Mouse (Mus musculus): Measurements from ENCODE around the gene Ccdc146. TPM values are rescaled to one million over a fixed set of nuclear protein-coding genes. Genes with fewer than 3 reads are reported as not detected.

The Ccdc146 gene
- polyA plus RNA-seq, 1 experiment from 2014 or later: 0.45 TPM

- 66% methylated on average over 11 of the region's 11 CpGs for WGBS
- Histone ChIP-seq H3K4me3 (ENCODE audit: low read depth, low read length) (no peak overlapping the region), H3K27ac (replicated peaks; ENCODE audit: low read depth, low read length) (no peak overlapping the region), H3K9ac (replicated peaks; ENCODE audit: low read length) (no peak overlapping the region), H3K27me3 (ENCODE audit: control insufficient read depth, insufficient read depth, low read length) (no peaks in the 10 kb centered on the region), H3K9me3 (replicated peaks; ENCODE audit: control insufficient read depth, low read length) (no peaks in the 10 kb centered on the region), H3K4me2 (ENCODE audit: low read depth, low read length) (no peak overlapping the region), H3K4me1 (ENCODE audit: control insufficient read depth, insufficient read depth, low read length) (no peaks in the 10 kb centered on the region), H3K36me3 (replicated peaks; ENCODE audit: control insufficient read depth, insufficient read depth, low read depth, low read length) (no peaks in the 10 kb centered on the region)
- ATAC-seq (replicated peaks; ENCODE audit: insufficient number of reproducible peaks, low FRiP score, low TSS enrichment, low read depth) (0 out of 2 replicates have a peak, but pooled peaks have one; percentile 70), DNase-seq (ENCODE audit: low spot score) (peak; percentile 75)
These were observed 9.9 kb upstream of the Ccdc146 start for GRCm38 (mm10) chr5:21434148-21434929.

GRCm38 (mm10) chr5:21426666-21427065, 2.2 kb upstream of the Ccdc146 start:
- no peaks in the 10 kb centered on the region for H3K27me3 ChIP-seq (ENCODE audit: control insufficient read depth, insufficient read depth, low read length)
- H3K4me1 ChIP-seq (ENCODE audit: control insufficient read depth, insufficient read depth, low read length): no peaks in the 10 kb centered on the region
- H3K9ac ChIP-seq (replicated peaks; ENCODE audit: low read length): no peak overlapping the region
- H3K4me2 ChIP-seq (ENCODE audit: low read depth, low read length): no peak overlapping the region
- ATAC-seq (replicated peaks; ENCODE audit: insufficient number of reproducible peaks, low FRiP score, low TSS enrichment, low read depth) (no peak), DNase-seq (ENCODE audit: low spot score) (no peak)
- H3K4me3 ChIP-seq (ENCODE audit: low read depth, low read length): no peak overlapping the region
- H3K36me3 ChIP-seq (replicated peaks; ENCODE audit: control insufficient read depth, insufficient read depth, low read depth, low read length): no peaks in the 10 kb centered on the region
- 95% methylated on average over 6 of the region's 6 CpGs for WGBS
- no peaks in the 10 kb centered on the region for H3K9me3 ChIP-seq (replicated peaks; ENCODE audit: control insufficient read depth, low read length)
- no peak overlapping the region for H3K27ac ChIP-seq (replicated peaks; ENCODE audit: low read depth, low read length)

- H3K4me3 ChIP-seq (ENCODE audit: low read depth, low read length): no peak overlapping the region
- 32% methylated on average over 1 of the region's 1 CpGs for WGBS
- no peaks in the 10 kb centered on the region for H3K27me3 ChIP-seq (ENCODE audit: control insufficient read depth, insufficient read depth, low read length)
- H3K36me3 ChIP-seq (replicated peaks; ENCODE audit: control insufficient read depth, insufficient read depth, low read depth, low read length): no peaks in the 10 kb centered on the region
- H3K4me1 ChIP-seq (ENCODE audit: control insufficient read depth, insufficient read depth, low read length): no peaks in the 10 kb centered on the region
- DNase-seq (ENCODE audit: low spot score): peak; percentile 47
- no peaks in the 10 kb centered on the region for H3K9me3 ChIP-seq (replicated peaks; ENCODE audit: control insufficient read depth, low read length)
- no peak overlapping the region for H3K9ac ChIP-seq (replicated peaks; ENCODE audit: low read length)
- no peak overlapping the region for H3K4me2 ChIP-seq (ENCODE audit: low read depth, low read length)
- no peak for ATAC-seq (replicated peaks; ENCODE audit: insufficient number of reproducible peaks, low FRiP score, low TSS enrichment, low read depth)
- no peak overlapping the region for H3K27ac ChIP-seq (replicated peaks; ENCODE audit: low read depth, low read length)
These were observed 3.9 kb downstream of the Ccdc146 start for GRCm38 (mm10) chr5:21420609-21421008.

GRCm38 (mm10) chr5:21418613-21419012, 5.9 kb downstream of the Ccdc146 start:
- ATAC-seq (replicated peaks; ENCODE audit: insufficient number of reproducible peaks, low FRiP score, low TSS enrichment, low read depth) (no peak), DNase-seq (ENCODE audit: low spot score) (no peak)
- H3K4me3 ChIP-seq (ENCODE audit: low read depth, low read length): no peak overlapping the region
- H3K36me3 ChIP-seq (replicated peaks; ENCODE audit: control insufficient read depth, insufficient read depth, low read depth, low read length): no peaks in the 10 kb centered on the region
- H3K4me2 ChIP-seq (ENCODE audit: low read depth, low read length): no peak overlapping the region
- H3K4me1 ChIP-seq (ENCODE audit: control insufficient read depth, insufficient read depth, low read length): no peaks in the 10 kb centered on the region
- no peak overlapping the region for H3K27ac ChIP-seq (replicated peaks; ENCODE audit: low read depth, low read length)
- H3K9me3 ChIP-seq (replicated peaks; ENCODE audit: control insufficient read depth, low read length): no peaks in the 10 kb centered on the region
- no peaks in the 10 kb centered on the region for H3K27me3 ChIP-seq (ENCODE audit: control insufficient read depth, insufficient read depth, low read length)
- H3K9ac ChIP-seq (replicated peaks; ENCODE audit: low read length): no peak overlapping the region
- 61% methylated on average over 4 of the region's 4 CpGs for WGBS

- Histone ChIP-seq H3K4me1 (ENCODE audit: control insufficient read depth, insufficient read depth, low read length) (no peaks in the 10 kb centered on the region), H3K9me3 (replicated peaks; ENCODE audit: control insufficient read depth, low read length) (no peaks in the 10 kb centered on the region), H3K9ac (replicated peaks; ENCODE audit: low read length) (no peak overlapping the region), H3K4me3 (ENCODE audit: low read depth, low read length) (no peak overlapping the region), H3K4me2 (ENCODE audit: low read depth, low read length) (no peak overlapping the region), H3K27me3 (ENCODE audit: control insufficient read depth, insufficient read depth, low read length) (no peaks in the 10 kb centered on the region), H3K27ac (replicated peaks; ENCODE audit: low read depth, low read length) (no peak overlapping the region), H3K36me3 (replicated peaks; ENCODE audit: control insufficient read depth, insufficient read depth, low read depth, low read length) (no peaks in the 10 kb centered on the region)
- DNase-seq (ENCODE audit: low spot score) (no peak), ATAC-seq (replicated peaks; ENCODE audit: insufficient number of reproducible peaks, low FRiP score, low TSS enrichment, low read depth) (no peak)
- 56% methylated on average over 1 of the region's 1 CpGs for WGBS
These were observed 10.2 kb downstream of the Ccdc146 start for GRCm38 (mm10) chr5:21414116-21414820.

- ATAC-seq (replicated peaks; ENCODE audit: insufficient number of reproducible peaks, low FRiP score, low TSS enrichment, low read depth) (no peak), DNase-seq (ENCODE audit: low spot score) (no peak)
- Histone ChIP-seq H3K9me3 (replicated peaks; ENCODE audit: control insufficient read depth, low read length) (no peaks in the 10 kb centered on the region), H3K9ac (replicated peaks; ENCODE audit: low read length) (no peak overlapping the region), H3K4me3 (ENCODE audit: low read depth, low read length) (no peak overlapping the region), H3K27me3 (ENCODE audit: control insufficient read depth, insufficient read depth, low read length) (no peaks in the 10 kb centered on the region), H3K27ac (replicated peaks; ENCODE audit: low read depth, low read length) (no peak overlapping the region), H3K4me2 (ENCODE audit: low read depth, low read length) (no peak overlapping the region), H3K4me1 (ENCODE audit: control insufficient read depth, insufficient read depth, low read length) (no peaks in the 10 kb centered on the region), H3K36me3 (replicated peaks; ENCODE audit: control insufficient read depth, insufficient read depth, low read depth, low read length) (no peaks in the 10 kb centered on the region)
- WGBS: 93% methylated on average over 3 of the region's 3 CpGs
These were observed 11.2 kb downstream of the Ccdc146 start for GRCm38 (mm10) chr5:21413322-21413721.

- no peak for ATAC-seq (replicated peaks; ENCODE audit: insufficient number of reproducible peaks, low FRiP score, low TSS enrichment, low read depth)
- Histone ChIP-seq H3K4me2 (ENCODE audit: low read depth, low read length) (no peak overlapping the region), H3K27ac (replicated peaks; ENCODE audit: low read depth, low read length) (no peak overlapping the region), H3K36me3 (replicated peaks; ENCODE audit: control insufficient read depth, insufficient read depth, low read depth, low read length) (no peaks in the 10 kb centered on the region), H3K4me1 (ENCODE audit: control insufficient read depth, insufficient read depth, low read length) (no peaks in the 10 kb centered on the region), H3K4me3 (ENCODE audit: low read depth, low read length) (no peak overlapping the region), H3K27me3 (ENCODE audit: control insufficient read depth, insufficient read depth, low read length) (no peaks in the 10 kb centered on the region), H3K9ac (replicated peaks; ENCODE audit: low read length) (no peak overlapping the region), H3K9me3 (replicated peaks; ENCODE audit: control insufficient read depth, low read length) (no peaks in the 10 kb centered on the region)
- WGBS: 65% methylated on average over 5 of the region's 5 CpGs
- DNase-seq (ENCODE audit: low spot score): peak; percentile 38
These were observed 12.4 kb downstream of the Ccdc146 start for GRCm38 (mm10) chr5:21412056-21412455.

GRCm38 (mm10) chr5:21411261-21411666, 13.2 kb downstream of the Ccdc146 start:
- H3K9me3 ChIP-seq (replicated peaks; ENCODE audit: control insufficient read depth, low read length): no peaks in the 10 kb centered on the region
- H3K9ac ChIP-seq (replicated peaks; ENCODE audit: low read length): no peak overlapping the region
- H3K4me2 ChIP-seq (ENCODE audit: low read depth, low read length): no peak overlapping the region
- no peak for ATAC-seq (replicated peaks; ENCODE audit: insufficient number of reproducible peaks, low FRiP score, low TSS enrichment, low read depth)
- H3K4me3 ChIP-seq (ENCODE audit: low read depth, low read length): no peak overlapping the region
- H3K27ac ChIP-seq (replicated peaks; ENCODE audit: low read depth, low read length): no peak overlapping the region
- H3K4me1 ChIP-seq (ENCODE audit: control insufficient read depth, insufficient read depth, low read length): no peaks in the 10 kb centered on the region
- H3K36me3 ChIP-seq (replicated peaks; ENCODE audit: control insufficient read depth, insufficient read depth, low read depth, low read length): no peaks in the 10 kb centered on the region
- H3K27me3 ChIP-seq (ENCODE audit: control insufficient read depth, insufficient read depth, low read length): no peaks in the 10 kb centered on the region
- 86% methylated on average over 5 of the region's 5 CpGs for WGBS
- DNase-seq (ENCODE audit: low spot score): no peak
